Mouse (Mus musculus) heart, postnatal 4 days (tissue): ENCODE data around the gene Hnrnph1. TPM values are rescaled to one million over a fixed set of nuclear protein-coding genes. Genes with fewer than 3 reads are reported as not detected.
"Not testable (repeated sequence)": the region's sequence is repeated elsewhere in the genome, so short reads cannot be mapped to it uniquely, and the experiment has no call there.

Experiments
- DNase-seq: peaks from one replicate; pipeline ENCODE4 v3.0.0; 2021
- total RNA-seq, 2 experiments: library from RNA; stranded (reverse); gene quantifications; 2 replicates each; pipeline ENCODE4 v1.2.3; 2021

The Hnrnph1 gene
- 100 to 1,000 TPM; 191 to 216 TPM for total RNA-seq

DNA sequence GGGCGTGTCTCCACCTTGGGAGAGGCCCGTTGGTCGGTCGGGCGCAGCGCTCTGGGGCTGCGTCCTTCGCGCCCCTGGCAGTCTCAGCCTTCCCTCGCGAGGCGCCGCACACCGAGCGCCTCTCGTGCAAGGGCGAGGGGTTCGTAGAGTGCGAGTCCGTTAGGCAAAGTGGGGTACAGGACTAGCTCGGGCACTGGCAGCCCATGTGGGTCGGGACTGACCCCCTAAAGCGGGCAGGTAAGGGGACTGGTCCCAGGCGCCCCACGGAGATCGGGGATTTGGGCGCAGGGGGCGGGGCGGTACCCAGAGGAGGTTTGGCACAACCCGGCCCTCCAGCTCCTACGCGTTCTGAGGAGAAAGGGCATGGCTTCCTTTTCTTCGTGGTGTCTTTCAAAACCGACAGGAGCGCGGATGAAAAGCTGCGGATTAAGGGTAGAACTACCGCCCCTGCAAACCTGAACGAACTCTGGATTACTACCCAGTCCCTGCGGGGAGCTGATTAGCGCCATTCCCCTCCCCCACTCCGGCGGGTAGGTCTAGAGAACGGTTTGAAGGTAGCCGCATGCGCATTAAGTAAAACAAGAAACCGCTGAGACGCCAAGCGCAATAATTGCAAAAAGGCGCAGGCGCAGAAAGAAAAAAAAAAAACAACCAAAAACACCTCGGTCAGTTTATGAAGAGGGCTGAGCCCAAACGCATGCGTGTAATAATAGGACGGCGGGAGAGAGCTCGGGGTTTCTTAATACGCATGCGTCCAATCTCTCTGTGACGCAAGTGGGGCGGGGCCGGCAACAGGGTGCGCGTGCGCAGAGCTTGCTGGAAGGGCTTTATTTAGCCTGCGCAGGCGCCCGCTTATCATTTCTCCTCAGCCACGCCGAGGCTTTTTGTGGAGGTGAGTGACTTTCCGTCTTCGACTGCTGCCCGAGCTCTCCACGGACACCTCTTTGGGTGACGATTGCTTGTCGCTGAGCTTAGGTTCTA is at the start of gene Hnrnph1:
Gene Hnrnph1 (plus strand): TSS at position 80 of the 981 bp plus-strand sequence.
- peak; percentile 99 for DNase-seq

DNA sequence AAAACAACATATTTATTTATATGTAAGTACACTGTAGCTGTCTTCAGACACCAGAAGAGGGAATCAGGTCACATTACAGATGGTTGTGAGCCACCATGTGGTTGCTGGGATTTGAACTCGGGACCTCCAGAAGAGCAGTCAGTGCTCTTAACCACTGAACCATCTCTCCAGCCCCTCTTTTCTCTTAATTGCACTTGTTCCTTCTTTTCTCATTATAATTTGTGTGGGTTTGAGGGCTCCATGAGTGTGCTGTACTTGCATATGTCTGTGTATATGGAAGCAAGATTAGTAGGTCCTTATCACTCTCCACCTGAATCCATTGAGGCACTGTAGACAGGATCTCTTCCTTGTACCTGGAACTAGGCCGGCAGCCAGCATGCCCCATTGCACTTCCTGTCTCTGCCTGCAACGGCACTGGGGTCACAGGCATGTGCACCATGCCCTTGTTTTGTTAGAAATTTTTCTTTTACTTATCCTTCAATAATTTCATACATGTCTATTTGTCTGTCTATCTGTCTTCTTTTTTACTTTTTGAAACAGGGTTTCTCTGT is 48.6 kb upstream of the Hnrnph1 start:
- DNase-seq = no peak

DNA sequence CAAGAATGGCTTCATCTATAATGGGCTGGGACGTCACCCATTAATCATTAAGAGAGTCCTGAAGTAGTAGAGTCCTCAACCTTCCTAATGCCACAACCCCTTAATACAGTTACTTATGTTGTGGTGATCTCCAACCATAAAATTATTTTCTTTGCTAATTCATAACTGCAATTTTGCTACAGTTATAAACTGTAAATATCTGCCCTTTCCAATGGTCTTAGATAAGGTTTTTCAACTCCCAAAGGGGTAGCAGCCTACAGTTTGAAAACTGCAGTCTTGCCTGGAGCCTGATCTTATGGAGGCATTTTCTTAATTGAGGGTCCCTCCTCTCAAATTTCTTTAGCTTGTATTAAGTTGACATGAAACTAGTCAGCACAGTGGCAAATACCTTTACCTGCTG is 47.4 kb upstream of the Hnrnph1 start:
- no peak for DNase-seq

DNA sequence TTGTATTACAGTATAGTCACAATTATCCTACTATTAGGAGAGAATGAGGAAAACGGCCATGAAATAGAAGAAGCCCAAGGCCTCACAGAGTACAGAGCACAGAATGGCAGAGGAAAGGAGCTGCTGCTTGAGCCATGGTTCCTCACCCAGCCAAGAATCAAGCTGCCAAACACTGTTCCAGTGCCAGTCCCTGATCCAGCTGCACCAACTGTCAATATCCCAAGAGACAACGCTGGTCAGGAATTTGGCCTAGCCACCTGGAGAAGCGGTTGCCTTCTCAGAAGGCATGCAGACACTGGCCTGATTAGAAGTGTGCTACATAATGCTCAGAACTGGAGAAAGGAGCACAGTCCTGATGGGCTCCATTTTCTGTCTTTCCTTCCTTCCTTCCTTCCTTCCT is 43.6 kb upstream of the Hnrnph1 start:
- no peak for DNase-seq

DNA sequence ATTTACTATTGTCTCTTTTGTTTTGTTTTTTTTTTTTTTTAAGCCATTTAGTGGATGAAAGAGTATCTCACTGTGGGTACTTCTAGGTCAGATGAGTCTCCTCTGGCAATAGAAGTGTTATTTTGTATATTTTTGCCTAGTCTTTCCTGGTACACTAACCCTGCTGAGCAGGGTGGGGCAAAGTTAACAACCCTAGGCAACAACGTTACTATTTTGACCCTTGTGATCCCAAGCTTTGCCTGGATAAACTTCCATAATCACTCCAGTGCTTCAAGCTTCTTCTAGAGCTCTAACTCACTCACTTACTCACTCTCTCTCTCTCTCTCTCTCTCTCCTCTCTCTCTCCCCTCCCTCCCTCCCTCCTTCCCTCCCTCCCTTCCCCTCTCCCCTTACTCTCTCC is 40.7 kb upstream of the Hnrnph1 start:
- DNase-seq = no peak

DNA sequence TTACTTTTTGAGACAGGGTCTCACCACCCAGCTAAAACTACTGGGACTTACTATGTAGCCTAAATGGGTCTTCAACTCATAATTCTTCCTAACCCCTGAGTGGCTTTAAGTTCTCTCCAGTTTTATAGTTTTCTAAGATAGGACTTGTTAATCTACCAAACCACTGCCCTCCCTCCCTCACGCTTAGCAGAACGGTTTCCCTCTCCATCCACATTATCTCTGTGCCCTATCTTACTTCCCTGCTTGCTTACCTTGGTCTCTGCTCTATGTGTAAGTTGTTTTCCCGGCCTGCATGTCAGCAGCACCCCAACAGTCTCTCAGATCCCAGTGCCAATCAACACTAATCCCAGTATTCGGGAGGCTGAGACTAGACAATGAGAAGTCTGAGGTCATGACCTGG is 39.9 kb upstream of the Hnrnph1 start:
- no peak for DNase-seq

DNA sequence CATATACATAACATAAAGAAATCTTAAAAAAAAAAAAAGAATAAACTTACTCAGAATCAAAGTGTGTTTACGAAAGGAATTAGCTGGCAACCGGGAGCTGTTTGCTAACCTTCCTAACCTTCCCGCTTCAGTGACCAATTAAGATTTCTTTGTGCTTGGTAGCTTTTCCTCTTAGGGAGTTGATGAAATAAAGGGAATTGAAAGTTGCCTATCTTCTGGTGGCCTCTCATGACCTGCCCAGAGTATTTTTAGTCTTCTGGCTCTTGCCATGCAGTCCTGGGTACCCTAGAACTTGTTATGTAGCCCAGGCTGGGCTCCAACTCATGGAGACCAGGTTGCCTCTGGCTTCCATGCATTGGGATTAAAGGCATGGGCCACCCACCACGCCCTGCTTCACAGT is 31.3 kb upstream of the Hnrnph1 start:
- DNase-seq = no peak

DNA sequence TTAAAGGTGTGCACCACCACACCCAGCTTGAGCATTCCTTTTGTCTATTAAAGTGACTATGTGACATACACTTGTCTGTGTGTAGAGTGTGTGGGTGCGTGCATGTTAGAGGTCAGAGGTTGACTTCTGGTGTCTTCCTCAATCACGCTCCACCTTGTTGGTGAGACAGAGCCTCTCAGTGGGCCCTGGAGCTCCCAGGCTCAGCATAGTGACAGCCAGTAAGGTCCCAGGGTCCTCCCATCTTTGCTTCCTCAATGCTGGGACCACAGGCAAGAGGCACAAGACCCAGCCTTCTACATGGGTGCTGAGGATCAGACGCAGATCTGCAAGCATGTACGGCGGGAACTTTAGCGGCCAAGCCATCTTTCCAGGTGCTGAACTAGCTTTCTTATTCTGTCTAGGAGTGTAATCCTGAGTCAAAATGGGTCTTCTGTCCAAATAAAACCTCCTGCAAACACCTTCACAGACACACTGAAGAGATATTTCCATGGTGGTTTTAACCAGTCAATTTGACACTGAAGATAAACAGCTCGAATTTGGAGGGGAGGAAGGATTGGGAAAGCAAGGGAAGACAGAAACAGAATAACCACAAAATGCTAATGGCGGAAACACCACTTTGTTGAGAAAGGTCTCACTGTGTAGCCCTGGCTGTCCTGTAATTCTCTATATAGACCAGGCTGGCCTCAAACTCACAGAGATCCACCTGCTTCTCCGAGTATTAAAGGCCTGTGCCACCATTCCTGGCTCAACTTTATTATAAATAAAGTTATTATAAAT is 30.3 kb upstream of the Hnrnph1 start:
- DNase-seq = no peak

DNA sequence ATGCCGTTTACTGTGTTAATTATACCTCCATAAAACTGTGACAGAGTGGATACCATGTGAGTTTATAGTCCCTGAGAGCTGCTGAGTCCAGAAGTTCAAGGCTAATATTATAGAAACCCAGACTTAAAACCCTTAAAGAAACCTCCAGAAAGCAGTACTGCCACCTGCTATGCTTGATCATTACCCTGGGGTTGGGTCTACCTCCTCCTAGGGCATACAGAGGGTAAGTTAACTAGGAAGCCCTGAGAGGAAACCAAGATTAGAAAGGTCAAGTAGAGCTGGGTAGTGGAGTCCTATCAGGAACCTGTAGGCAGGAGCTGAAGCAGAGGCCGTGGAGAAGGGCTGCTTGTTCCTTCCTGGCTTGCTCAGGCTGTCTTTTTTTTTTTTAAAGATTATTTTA is 24.6 kb upstream of the Hnrnph1 start:
- no peak for DNase-seq

DNA sequence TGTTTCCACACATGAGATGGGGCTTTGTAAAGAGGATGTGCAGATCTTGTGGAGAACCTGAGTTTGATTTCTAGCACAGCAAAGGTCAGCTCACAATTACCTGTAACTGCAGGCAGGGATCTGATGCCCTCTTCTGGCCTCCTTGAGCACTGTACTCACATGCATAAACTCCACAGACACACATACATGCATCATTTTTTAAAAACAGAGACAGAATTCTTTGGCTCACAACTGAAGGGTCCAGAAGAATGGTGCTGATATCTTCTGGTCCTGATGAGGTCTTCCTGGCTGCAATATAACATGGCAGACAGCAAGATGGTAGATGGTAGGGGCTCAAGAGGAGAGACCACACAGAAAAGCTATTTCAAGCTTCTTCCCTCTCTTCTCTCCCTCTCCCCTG is 22.6 kb upstream of the Hnrnph1 start, which contains the start of gene Cby3:
Gene Cby3 (plus strand): TSS at position 301 of the 400 bp plus-strand sequence.
- no peak for DNase-seq

DNA sequence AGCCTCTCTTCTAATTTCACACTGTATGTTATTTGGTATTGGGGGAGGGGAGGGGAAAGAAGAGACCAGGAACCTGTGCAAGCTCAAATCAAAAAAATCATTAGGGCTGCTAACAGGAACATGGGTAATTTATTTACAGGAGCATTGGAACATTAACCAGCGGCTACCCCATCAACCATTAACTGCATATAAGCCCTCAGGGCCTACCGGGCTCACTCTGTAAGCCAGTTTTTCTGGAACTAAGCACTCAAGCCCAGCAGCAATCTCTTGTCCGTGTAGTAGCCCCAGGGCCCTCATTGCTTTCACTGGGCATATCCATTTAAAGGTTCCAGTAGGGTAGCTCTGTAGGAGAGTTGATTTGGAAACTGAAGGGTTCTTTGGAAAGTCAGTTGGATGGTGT is 21.9 kb upstream of the Hnrnph1 start:
- no peak for DNase-seq

DNA sequence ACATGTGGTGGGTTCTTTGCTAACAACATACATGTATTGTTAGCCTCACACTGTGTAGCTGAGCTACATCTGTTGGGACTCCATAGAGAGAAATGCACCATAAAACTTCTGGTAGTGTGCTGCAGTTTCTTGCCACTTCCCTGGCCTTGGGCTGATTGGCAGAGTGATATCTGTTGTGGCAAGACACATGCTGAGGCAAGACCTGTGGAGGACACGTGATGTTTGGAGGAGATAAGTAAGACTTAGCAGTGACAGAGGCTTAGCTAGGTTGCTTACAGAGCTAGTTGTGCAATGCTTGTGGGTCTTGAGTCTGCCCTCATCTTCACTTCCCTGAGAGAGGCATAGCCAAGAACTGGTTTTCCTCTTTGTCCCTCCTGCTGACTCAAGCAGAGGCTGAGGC is 21.4 kb upstream of the Hnrnph1 start:
- no peak for DNase-seq

DNA sequence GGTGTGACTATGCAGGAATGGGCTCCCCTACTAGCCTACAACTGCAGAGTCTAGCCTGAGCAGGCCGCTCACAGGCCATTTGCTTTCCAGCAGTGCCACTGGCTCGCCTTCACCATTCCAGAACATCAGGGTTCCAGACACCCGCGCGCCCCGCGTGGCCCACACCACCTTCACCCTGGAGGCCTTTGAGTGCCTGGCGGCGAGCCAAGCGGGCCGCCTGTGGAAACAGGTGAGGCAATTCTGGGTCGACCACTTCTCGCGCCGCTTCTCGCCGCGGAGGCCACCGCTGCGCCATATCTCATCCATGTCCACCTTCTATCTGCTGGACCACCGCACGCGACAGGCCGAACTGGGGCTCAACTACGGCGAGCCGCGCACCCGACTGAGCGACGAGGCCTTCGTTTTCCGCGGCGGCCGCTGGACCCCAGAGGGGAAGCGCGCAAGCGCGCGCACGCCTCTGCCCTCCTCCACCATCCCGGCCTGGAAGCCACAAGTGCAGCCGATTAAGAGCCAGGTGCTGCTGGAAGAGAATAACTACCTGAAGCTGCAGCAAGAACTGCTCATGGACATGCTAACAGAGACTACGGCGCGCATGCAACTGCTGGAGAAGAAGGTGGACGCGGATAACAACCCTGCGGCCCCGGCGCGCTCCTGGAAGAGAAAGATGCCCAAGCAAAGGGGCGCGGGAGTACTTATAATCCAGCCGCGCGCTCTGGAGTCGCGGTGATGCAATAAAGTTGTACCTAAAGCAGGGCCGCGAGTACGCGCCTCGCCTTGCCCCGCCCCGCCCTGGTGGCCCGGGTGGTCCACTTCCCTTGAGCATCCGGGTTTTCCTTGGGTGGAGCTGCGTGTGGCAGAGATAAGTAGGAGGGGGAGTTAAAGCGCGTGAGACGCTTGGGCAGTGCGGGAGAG is 17.6 kb upstream of the Hnrnph1 start:
- DNase-seq = peak; percentile 43

DNA sequence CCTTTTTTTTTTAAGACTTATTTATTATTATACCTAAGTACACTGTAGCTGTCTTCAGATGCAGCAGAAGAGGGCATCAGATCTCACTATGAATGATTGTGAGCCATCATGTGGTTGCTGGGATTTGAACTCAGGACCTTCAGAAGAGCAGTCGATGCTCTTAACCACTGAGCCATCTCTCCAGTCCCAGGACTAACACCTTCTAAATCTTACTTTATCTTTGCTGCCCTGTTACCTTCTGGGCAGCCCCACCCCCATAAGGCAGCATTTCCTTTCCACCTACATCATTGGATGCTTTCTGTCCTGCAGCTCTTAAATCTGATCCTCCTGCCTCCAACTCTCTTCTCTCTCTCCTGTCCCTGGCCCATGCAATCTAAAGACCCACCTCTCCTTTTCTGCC is 15.5 kb upstream of the Hnrnph1 start:
- not testable (repeated sequence) for DNase-seq

DNA sequence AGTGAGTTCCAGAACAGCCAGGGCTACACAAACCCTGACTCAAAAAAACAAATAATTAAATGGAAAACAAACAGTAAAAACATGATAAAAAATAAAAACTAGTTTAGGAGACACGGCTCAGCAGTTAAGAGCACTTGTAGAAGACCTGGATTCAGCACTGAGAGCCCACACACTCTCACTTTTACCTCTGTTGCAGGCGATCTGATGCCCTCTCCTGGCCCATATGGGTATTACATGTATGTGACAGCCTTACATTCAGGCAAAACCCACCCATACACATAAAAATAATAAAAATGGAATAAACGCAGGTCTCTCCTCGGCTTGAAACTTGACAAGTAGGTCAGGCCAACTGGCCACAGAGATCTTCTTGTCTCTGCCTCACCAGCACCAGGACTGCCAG is 12.2 kb upstream of the Hnrnph1 start:
- DNase-seq = peak; percentile 86

DNA sequence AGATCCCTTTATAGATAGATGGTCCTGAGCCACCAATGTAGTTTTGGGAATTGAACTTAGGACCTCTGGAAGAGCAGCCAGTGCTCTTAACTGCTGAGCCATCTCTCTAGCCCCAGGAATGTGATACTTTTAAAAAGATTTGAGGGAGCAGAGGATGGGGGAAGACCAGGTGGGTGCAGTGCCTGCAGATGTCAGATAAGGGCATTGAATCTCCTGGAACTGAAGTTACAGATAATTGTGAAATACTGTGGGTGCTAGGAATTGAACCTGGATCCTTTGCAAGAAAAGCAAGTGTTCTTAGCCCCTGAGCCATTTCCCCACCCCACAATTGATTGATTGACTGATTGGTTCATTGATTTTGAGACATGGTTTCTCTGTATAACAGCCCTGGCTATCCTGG is 11.5 kb upstream of the Hnrnph1 start:
- no peak for DNase-seq

DNA sequence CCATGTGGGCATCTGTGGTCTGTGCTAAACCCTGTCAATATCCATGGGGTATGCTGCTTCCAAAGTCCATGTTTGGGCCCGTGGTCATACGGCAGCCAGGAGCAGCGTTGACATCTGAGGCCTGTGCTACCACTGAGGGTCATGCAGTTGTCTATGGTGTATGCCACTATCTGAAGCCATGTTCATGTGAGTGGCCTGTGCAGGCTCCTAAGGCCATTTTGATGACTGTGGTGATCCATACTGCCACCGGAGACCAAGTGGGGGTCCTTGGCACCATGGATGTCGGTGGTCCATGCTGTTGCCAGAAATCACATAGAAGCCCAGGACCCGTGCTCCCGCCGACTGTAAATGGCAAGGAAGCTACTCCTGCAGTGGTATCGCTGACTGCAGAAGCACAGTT is 9.3 kb upstream of the Hnrnph1 start:
- DNase-seq = no peak

DNA sequence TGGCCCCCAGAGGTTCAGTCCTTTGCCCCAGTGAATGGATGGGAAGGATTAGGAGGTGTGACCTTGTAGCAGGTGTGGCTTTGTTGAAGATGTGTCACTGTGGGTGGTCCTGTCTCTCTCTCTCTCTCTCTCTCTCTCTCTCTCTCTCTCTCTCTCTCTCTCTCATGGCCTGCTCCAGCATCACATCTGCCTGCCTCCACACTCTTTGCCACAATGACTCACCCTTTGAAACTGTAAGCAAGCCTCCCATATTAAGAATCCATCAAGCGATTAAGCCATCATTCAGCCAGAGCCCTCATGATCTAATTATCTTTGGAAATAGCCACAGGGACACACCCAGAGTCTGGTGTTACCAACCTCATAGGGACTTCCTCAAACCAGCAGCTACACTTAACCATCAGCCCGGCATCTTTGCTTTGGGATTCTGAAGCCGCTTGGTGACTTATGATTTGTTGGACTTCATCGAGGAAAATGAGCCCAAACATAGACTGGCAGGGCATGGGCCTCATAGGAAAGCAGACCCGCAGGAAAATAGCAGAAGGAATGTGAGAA is 7.4 kb upstream of the Hnrnph1 start:
- DNase-seq = no peak

DNA sequence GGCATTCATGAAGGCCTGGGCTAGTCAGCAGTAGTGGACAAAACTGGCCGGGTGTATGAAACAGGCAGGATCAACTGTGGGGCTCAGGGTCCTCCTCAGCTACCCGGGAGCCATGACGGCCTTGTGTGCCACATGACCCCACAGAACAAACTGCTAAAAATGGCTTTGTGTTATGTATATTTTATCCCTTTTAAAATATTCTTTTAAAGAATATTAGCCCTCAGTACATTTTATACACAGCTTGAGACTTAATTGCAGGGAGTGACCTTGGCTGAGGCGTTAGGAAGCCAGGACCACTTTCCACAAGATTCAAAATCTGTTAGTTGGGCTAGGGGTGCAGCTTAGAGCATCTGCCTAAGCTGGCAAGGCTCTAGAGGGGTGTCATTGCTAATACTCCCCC is 5.8 kb upstream of the Hnrnph1 start:
- DNase-seq = no peak

DNA sequence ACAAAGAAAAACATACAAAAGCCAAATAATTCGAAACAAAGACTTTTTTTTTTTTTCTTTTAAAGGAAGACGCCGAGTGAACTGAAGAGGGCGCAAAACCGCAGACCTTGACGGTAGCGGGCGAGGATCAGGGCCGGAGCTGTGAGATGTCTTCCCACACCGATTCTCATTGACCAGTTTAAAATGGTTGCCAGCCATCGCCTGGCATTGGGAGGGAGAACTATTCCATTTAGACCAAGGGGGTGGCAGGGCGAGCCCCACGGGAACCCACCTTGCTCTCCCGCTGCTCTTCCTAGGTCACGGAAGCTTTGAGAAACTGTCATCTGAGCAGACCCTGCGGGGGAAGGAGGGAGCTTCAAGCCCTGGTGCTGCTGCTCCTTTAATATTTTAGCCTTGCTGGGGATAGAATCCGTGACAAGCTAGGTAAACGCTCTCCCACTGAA is 5.4 kb upstream of the Hnrnph1 start:
- peak; percentile 68 for DNase-seq

DNA sequence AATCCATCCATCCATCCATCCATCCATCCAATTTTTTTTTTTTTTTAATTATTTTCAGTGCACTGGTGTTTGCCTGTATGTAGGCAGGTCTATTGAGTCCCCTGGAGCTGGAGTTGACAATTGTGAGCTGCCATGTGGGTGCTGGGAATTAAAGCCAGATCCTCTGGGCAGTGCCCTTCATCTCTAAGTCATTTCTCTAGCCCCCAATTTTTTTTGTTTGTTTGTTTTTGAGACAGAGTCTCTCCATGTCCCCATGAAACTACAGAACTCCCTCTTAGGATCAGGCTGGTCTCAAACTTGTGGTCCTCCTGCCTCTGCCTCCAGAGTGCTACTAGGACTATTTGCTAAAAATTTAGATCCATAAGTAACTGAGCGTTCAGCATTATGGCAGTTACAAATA is 4.9 kb upstream of the Hnrnph1 start:
- no peak for DNase-seq

DNA sequence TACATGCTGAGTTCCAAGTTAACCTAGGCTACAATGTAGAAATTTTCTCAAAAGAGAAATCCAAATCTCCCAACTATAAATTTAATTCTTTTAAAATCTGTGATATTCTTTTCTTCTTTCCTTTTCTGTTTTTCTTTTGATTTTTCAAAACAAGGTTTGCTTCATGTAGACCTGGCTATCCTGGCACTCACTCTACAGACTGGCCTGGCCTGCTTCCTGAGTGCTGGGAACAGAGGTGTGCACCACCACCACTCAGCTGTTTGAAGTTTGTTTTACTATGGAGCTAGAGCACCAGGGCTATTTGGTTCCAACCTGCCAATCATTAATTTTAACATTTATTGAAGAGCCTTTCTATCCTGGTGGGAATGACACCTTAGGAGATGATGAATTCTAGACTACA is 3.7 kb upstream of the Hnrnph1 start:
- no peak for DNase-seq
